Comparison of ENCODE assay signal across 7 mouse cellular contexts in the genomic region with DNA sequence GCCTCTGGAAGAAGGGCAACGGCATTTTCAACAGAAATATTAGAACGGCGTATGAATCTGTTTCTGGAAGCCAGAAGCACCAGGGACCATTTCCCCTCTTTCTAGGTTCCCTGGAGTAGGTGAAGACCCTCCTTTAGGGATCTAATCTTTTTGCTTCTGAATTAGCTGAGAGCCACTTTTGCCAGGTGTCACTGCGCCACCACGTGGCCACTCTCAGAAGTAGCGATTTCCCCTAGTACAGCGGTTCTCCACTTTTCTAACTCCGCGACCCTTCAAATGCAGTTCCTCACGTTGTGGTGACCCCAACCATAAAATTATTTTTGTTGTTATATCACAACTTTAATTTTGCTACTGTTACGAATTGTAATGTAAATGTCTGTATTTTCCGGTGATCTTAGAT.
A peak's percentile ranks its signal among the peaks of the same experiment; 100 is the strongest.
DNase-seq lines count a peak whose midpoint lies in the region; ATAC-seq and TF ChIP-seq lines count a peak whose summit lies in the region.

No protein-coding gene starts in this region.

- H3K36me3 ChIP-seq in E14TG2a.4 (ENCODE audit: insufficient read depth, low read length) = no peaks in the 10 kb centered on the region
- H3K36me3 ChIP-seq in embryonic facial prominence, embryonic 11.5 days (replicated peaks; ENCODE audit: control insufficient read depth, insufficient read depth, low read depth, low read length) = no peaks in the 10 kb centered on the region
- no peaks in the 10 kb centered on the region for H3K36me3 ChIP-seq in heart, postnatal 0 days (replicated peaks; ENCODE audit: control insufficient read depth, insufficient read depth, low read length)

- peak; percentile 70 for TF ChIP-seq CTCF in E14TG2a.4 (conservative IDR thresholded peaks at IDR 0.05; ENCODE audit: low read length)
- TF ChIP-seq CTCF in heart, postnatal 0 days (IDR thresholded peaks at IDR 0.05; ENCODE audit: low read depth) = peak; percentile 77

- H3K4me1 ChIP-seq in E14TG2a.4 (replicated peaks; ENCODE audit: low read depth, low read length) = no peaks in the 10 kb centered on the region
- H3K4me1 ChIP-seq in embryonic facial prominence, embryonic 11.5 days (ENCODE audit: control insufficient read depth, insufficient read depth, low read length) = no peaks in the 10 kb centered on the region
- no peaks in the 10 kb centered on the region for H3K4me1 ChIP-seq in heart, postnatal 0 days (ENCODE audit: control insufficient read depth, insufficient read depth)

- no peak overlapping the region for H3K4me3 ChIP-seq in E14TG2a.4 (replicated peaks; ENCODE audit: low read length)
- H3K4me3 ChIP-seq in embryonic facial prominence, embryonic 11.5 days (ENCODE audit: low read depth, low read length) = no peak overlapping the region
- H3K4me3 ChIP-seq in heart, postnatal 0 days (ENCODE audit: low read depth, low read length) = peak overlapping the region; percentile 21; the same call in 1 of the 2 replicates

- no peak for TF ChIP-seq EP300 in heart, postnatal 0 days (IDR thresholded peaks at IDR 0.05; ENCODE audit: low read depth)

- H3K27ac ChIP-seq in embryonic facial prominence, embryonic 11.5 days (replicated peaks; ENCODE audit: low read depth, low read length) = no peak overlapping the region
- no peak overlapping the region for H3K27ac ChIP-seq in heart, postnatal 0 days (ENCODE audit: low read depth)

- no peak overlapping the region for H3K4me2 ChIP-seq in embryonic facial prominence, embryonic 11.5 days (ENCODE audit: low read depth, low read length)
- peak overlapping the region; percentile 42 for H3K4me2 ChIP-seq in heart, postnatal 0 days (ENCODE audit: low read depth, low read length)

- no peaks in the 10 kb centered on the region for H3K27me3 ChIP-seq in E14TG2a.4 (ENCODE audit: insufficient read depth, low read length)
- no peaks in the 10 kb centered on the region for H3K27me3 ChIP-seq in embryonic facial prominence, embryonic 11.5 days (ENCODE audit: control insufficient read depth, insufficient read depth, low read length)
- H3K27me3 ChIP-seq in heart, postnatal 0 days (ENCODE audit: control insufficient read depth, insufficient read depth, low read length) = no peaks in the 10 kb centered on the region

- DNase-seq in adrenal gland, adult 18-20 months (ENCODE audit: low spot score in 2 of 2) = peak; percentile 49 to 57
- DNase-seq in embryonic facial prominence, embryonic 11.5 days (ENCODE audit: low spot score) = peak; percentile 82
- DNase-seq in heart, postnatal 0 days (ENCODE audit: low spot score) = peak; percentile 25
- peak; percentile 19 to 31 for DNase-seq in layer of hippocampus, postnatal 36 days
- peak; percentile 24 to 65 for DNase-seq in spleen, adult 18-20 months

- no peaks in the 10 kb centered on the region for H3K9me3 ChIP-seq in E14TG2a.4 (ENCODE audit: low read length)
- no peaks in the 10 kb centered on the region for H3K9me3 ChIP-seq in embryonic facial prominence, embryonic 11.5 days (replicated peaks; ENCODE audit: control insufficient read depth, low read length)
- no peaks in the 10 kb centered on the region for H3K9me3 ChIP-seq in heart, postnatal 0 days (replicated peaks; ENCODE audit: control insufficient read depth, low read length)

- no peak for ATAC-seq in embryonic facial prominence, embryonic 11.5 days (replicated peaks; ENCODE audit: insufficient number of reproducible peaks, low FRiP score, low TSS enrichment, low read depth)
- no peak for ATAC-seq in heart, postnatal 0 days (ENCODE audit: insufficient read depth, low read depth)
- peak; percentile 82; the same call in 1 of the 2 replicates for ATAC-seq in megakaryocyte-erythroid progenitor cell, adult 5-6 weeks (replicated peaks; ENCODE audit: low FRiP score, low TSS enrichment, poor library complexity, severe bottlenecking)

- H3K9ac ChIP-seq in embryonic facial prominence, embryonic 11.5 days (replicated peaks; ENCODE audit: low read length) = no peak overlapping the region
- H3K9ac ChIP-seq in heart, postnatal 0 days (replicated peaks; ENCODE audit: low read depth, low read length) = no peak overlapping the region

- 22% methylated on average over 12 of the region's 12 CpGs for WGBS in embryonic facial prominence, embryonic 11.5 days
- 18% methylated on average over 12 of the region's 12 CpGs for WGBS in heart, postnatal 0 days

Comparison
In these comparisons a context has a peak if more than half of its experiments do, and no peak if none do; other contexts are left out.
1. DNase-seq: peak in every context shown above with its lines; median percentile 82 in embryonic facial prominence, embryonic 11.5 days; 53 in adrenal gland, adult 18-20 months; 44 in spleen, adult 18-20 months; 25 in heart, postnatal 0 days; 25 in layer of hippocampus, postnatal 36 days.